Mouse (Mus musculus) myocyte (in vitro differentiated cells): ENCODE results near the gene Svs6.

Experiments used
- CEBPB ChIP-seq: IDR thresholded peaks from 2 replicates; pipeline ENCODE4 v1.6.1; 2011; ENCODE audit warnings: mild to moderate bottlenecking, moderate library complexity; ENCODE audit not compliant: poor library complexity, insufficient read depth, severe bottlenecking
- E2F4 ChIP-seq: IDR thresholded peaks from one replicate; pipeline ENCODE4 v1.6.1; 2011; ENCODE audit warnings: mild to moderate bottlenecking, control low read depth, moderate library complexity; ENCODE audit not compliant: insufficient read depth
- MAX ChIP-seq: IDR thresholded peaks from one replicate; pipeline ENCODE4 v1.6.1; 2011; ENCODE audit warnings: low read depth, mild to moderate bottlenecking, control low read depth
- MYOD1 ChIP-seq, 3 experiments: IDR thresholded peaks; one replicate each; pipeline ENCODE4 v1.6.1; 2011; ENCODE audit warnings: control low read depth in 2 of 3, low read depth in 2 of 3, mild to moderate bottlenecking in 2 of 3, moderate library complexity in 1 of 3; ENCODE audit not compliant: insufficient read length in 2 of 3, control insufficient read depth in 1 of 3
- MYOG ChIP-seq, 3 experiments: IDR thresholded peaks; one replicate each; pipeline ENCODE4 v1.6.1; 2011; ENCODE audit warnings: control low read depth in 2 of 3, low read depth in 2 of 3, mild to moderate bottlenecking in 2 of 3; ENCODE audit not compliant: insufficient read length in 2 of 3, control insufficient read depth in 1 of 3, insufficient read depth in 1 of 3
- POLR2A ChIP-seq: IDR thresholded peaks from one replicate; pipeline ENCODE4 v1.6.1; 2011; ENCODE audit warnings: low read depth, mild to moderate bottlenecking, control low read depth, moderate library complexity; ENCODE audit not compliant: insufficient read length
- POLR2AphosphoS2 ChIP-seq: IDR thresholded peaks from one replicate; pipeline ENCODE4 v1.6.1; 2011; ENCODE audit warnings: low read depth, control low read depth; ENCODE audit not compliant: insufficient read length
- REST ChIP-seq: IDR thresholded peaks from one replicate; pipeline ENCODE4 v1.6.1; 2011; ENCODE audit warnings: mild to moderate bottlenecking, control low read depth, moderate library complexity; ENCODE audit not compliant: insufficient read depth, insufficient read length
- SRF ChIP-seq: IDR thresholded peaks from one replicate; pipeline ENCODE4 v1.6.1; 2011; ENCODE audit warnings: low read depth; ENCODE audit not compliant: control insufficient read depth, insufficient read length
- TCF12 ChIP-seq: IDR thresholded peaks from one replicate; pipeline ENCODE4 v1.6.1; 2011; ENCODE audit warnings: mild to moderate bottlenecking, control low read depth; ENCODE audit not compliant: poor library complexity, insufficient read depth, severe bottlenecking
- TCF3 ChIP-seq: IDR thresholded peaks from one replicate; pipeline ENCODE4 v1.6.1; 2011; ENCODE audit warnings: low read depth, control low read depth; ENCODE audit not compliant: insufficient read length
- USF1 ChIP-seq: IDR thresholded peaks from one replicate; pipeline ENCODE4 v1.6.1; 2011; ENCODE audit warnings: low read depth, mild to moderate bottlenecking, control low read depth, moderate library complexity

DNA sequence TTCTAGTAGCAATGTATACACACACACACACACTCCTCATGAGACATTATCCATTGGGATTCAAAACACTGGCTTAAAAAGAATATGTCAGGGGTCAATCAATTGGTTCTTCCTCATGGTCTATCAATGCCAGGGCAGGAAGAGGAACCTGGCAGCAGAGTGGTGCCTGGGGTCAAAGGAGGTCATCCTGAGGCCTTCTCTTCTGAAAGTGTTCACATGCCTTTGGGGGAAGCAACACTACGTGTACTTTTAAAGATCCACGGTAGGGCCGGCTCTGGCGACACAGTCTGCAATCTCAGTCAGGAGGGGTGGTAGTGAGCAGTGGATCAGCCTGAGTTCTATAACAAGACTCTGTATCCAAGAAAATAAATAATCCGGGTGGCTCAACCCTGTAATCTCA lies 43.1 kb downstream of the Svs6 start:
- TF ChIP-seq POLR2A, result no peak
- TF ChIP-seq E2F4, result no peak
- TF ChIP-seq MAX, result no peak
- TF ChIP-seq TCF12, result no peak
- TF ChIP-seq MYOD1 (IDR thresholded peaks at IDR 0.05; ENCODE audit: control insufficient read depth in 1 of 3, insufficient read length in 2 of 3, low read depth in 2 of 3), result no peak
- no peak for TF ChIP-seq MYOG (IDR thresholded peaks at IDR 0.05; ENCODE audit: control insufficient read depth in 1 of 3, insufficient read depth in 1 of 3, insufficient read length in 2 of 3, low read depth in 2 of 3)
- no peak for TF ChIP-seq USF1
- no peak for TF ChIP-seq SRF
- no peak for TF ChIP-seq POLR2AphosphoS2
- no peak for TF ChIP-seq CEBPB
- TF ChIP-seq TCF3, result no peak
- TF ChIP-seq REST, result no peak
